Mouse (Mus musculus): ENCODE data around the gene Pfkm. TPM values are rescaled to one million over a fixed set of nuclear protein-coding genes. Genes with fewer than 3 reads are reported as not detected.
A peak's percentile ranks its signal among the peaks of the same experiment; 100 is the strongest.

Pfkm gene
- total RNA-seq, 2 experiments from 2014 or later, result 333 to 349 TPM

DNA sequence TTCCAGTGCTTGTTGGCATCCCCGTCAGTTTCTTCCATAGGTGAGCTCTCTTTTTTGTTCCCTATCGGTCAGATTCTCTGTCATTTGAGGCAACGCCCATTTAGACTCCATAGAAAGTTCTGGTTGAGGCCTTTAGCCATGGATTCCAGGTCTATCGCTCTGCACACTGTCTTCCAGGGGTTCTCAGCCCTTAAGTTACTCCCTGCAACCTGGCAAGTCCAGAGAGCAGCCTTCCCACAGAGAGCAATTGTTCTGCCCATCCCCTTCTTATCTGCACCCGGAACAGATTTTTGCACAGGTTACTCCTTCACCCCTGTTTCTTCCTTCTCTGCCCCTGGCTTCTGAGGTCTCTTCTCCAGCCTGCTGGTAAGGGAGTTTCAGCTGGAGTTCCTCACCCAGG is 79.7 kb downstream of the Pfkm start:
- TF ChIP-seq CTCF (conservative IDR thresholded peaks at IDR 0.05), result no peak
- no peak for DNase-seq (ENCODE audit: low spot score in 2 of 2)

DNA sequence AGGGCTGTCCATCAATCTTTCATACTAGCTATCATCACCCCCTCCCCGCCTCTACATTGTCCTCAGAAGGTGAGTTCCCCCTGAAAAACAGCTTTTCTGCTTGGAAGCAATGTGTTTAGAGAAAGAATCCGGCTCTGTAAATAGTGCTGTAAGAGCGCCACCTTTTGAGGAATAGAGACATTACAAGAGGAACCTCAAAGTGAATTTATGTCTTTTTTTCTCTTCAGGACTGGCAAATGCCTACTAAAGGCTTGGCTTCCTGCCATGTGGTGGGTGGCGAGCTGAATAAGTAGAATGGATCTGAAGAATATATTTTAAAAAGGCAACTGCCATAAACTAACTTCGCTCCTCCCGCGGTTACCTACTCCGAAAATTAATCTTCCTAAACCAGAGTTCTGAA is 81.4 kb downstream of the Pfkm start:
- no peak overlapping the region for H3K4me3 ChIP-seq
- TF ChIP-seq CTCF (conservative IDR thresholded peaks at IDR 0.05), result peak; percentile 93
- peak; percentile 78 to 89 for DNase-seq (ENCODE audit: low spot score in 2 of 2)

More for the DNA sequence above, 79.7 kb downstream of the Pfkm start:
- Histone ChIP-seq H3K27ac (no peak overlapping the region), H3K4me3 (no peak overlapping the region)

DNA sequence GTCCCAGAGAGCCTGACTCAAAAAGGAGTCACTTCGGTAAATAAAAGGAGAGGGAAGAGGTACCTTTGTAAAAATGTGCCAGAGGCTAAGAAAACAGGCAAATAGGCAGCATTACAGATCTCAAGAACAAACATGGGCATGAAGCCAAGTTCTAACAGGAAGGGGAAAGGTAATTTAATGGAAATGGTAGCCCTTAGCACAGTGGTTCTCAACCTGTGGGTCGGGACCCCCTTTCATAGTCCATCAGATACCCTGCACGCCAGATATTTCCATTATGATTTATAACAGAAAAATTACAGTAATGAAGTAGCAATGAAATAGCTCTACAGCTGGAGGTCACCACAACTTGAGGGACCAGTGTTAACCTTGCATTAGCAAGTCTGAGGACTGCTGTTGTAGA is 84.9 kb downstream of the Pfkm start:
- Histone ChIP-seq H3K27ac (no peak overlapping the region), H3K4me3 (no peak overlapping the region)
- DNase-seq (ENCODE audit: low spot score in 2 of 2), result no peak
- no peak for TF ChIP-seq CTCF (conservative IDR thresholded peaks at IDR 0.05)

More for the DNA sequence above, 81.4 kb downstream of the Pfkm start:
- no peak overlapping the region for H3K27ac ChIP-seq

GRCm38 (mm10) chr15:98180567-98181131 is 88.3 kb downstream of the Pfkm start:
- Histone ChIP-seq H3K4me3 (peak overlapping the region; percentile 81), H3K27ac (peak overlapping the region; percentile 91)
- TF ChIP-seq CTCF (conservative IDR thresholded peaks at IDR 0.05), result no peak
- no peak for DNase-seq (ENCODE audit: low spot score in 2 of 2)

DNA sequence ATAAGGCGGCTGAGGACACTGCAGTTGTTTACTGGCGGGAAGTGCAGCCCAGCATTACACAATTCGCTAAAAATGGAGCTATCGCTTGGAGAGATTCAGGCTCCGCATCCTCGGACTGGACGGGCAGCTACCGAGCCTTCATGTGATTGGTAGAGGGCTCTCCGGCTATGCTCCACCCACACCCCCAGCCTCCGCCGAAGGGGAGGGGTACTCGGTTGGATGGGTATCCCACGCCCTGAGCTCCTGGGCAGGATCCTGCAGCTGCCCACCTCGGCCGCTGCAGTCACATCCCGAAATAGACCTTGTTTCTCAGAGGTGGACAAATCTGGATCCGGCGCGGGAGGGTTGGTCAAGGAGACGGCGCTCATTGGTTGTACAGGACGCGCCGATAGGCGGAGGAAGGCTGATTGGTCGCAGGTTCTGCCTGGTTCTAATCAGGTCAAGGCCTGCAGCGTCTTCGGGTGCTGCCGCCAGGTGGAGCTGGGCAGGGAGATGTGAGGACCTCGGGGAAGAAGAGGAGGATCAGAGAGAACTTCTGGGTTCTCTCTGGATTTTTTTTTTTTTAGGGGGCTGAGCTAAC is 88.8 kb downstream of the Pfkm start:
- DNase-seq (ENCODE audit: low spot score in 2 of 2), result peak; percentile 84 to 90
- H3K4me3 ChIP-seq, result peak overlapping the region; percentile 81
- peak; percentile 87 for TF ChIP-seq CTCF (conservative IDR thresholded peaks at IDR 0.05)
- H3K27ac ChIP-seq, result peak overlapping the region; percentile 91

Other genes with a start within 250 kb of the Pfkm start
- 10 to 100 TPM; 23.8 to 28.5 TPM for gene Hdac7, start 248.1 kb upstream of the Pfkm start, total RNA-seq (2021)
- gene Vdr, start 182.0 kb upstream of the Pfkm start, total RNA-seq (2021), result under 1 TPM in 1 of 2 experiments, not detected in 1; 0.10 TPM
- gene Tmem106c, start 128.4 kb upstream of the Pfkm start, total RNA-seq (2021), result 10 to 100 TPM; 32.8 to 34.1 TPM
- 1 to 10 TPM in 1 of 2 experiments, under 1 TPM in 1; 0.61 to 1.2 TPM for gene Col2a1, start 87.9 kb upstream of the Pfkm start, total RNA-seq (2021)
- gene Senp1, start 1.2 kb downstream of the Pfkm start, total RNA-seq (2021), result 10 to 100 TPM; 12.7 to 13.5 TPM
- gene Asb8, start 73.0 kb downstream of the Pfkm start, total RNA-seq (2021), result 10 to 100 TPM; 51.8 to 55.1 TPM
- 10 to 100 TPM; 10.6 to 10.9 TPM for gene Ccdc184, start 74.6 kb downstream of the Pfkm start, total RNA-seq (2021)
- gene Olfr288, start 103.0 kb downstream of the Pfkm start, total RNA-seq (2021), result not detected
- not detected for gene Gm44579, start 128.4 kb downstream of the Pfkm start, total RNA-seq (2021)
- 1 to 10 TPM; 4.1 to 4.4 TPM for gene Olfr287, start 128.5 kb downstream of the Pfkm start, total RNA-seq (2021)
- gene Olfr286, start 141.9 kb downstream of the Pfkm start, total RNA-seq (2021), result not detected
- not detected for gene H1fnt, start 164.7 kb downstream of the Pfkm start, total RNA-seq (2021)
- gene Zfp641, start 203.6 kb downstream of the Pfkm start, total RNA-seq (2021), result 1 to 10 TPM; 6.4 to 6.8 TPM
- not detected for gene Olfr285, start 224.8 kb downstream of the Pfkm start, total RNA-seq (2021)
- gene Olfr284, start 248.4 kb downstream of the Pfkm start, total RNA-seq (2021), result not detected

All from layer of hippocampus, adult 2 months (tissue).